Comparison of ENCODE assay signal across 9 mouse cellular contexts in the genomic region with DNA sequence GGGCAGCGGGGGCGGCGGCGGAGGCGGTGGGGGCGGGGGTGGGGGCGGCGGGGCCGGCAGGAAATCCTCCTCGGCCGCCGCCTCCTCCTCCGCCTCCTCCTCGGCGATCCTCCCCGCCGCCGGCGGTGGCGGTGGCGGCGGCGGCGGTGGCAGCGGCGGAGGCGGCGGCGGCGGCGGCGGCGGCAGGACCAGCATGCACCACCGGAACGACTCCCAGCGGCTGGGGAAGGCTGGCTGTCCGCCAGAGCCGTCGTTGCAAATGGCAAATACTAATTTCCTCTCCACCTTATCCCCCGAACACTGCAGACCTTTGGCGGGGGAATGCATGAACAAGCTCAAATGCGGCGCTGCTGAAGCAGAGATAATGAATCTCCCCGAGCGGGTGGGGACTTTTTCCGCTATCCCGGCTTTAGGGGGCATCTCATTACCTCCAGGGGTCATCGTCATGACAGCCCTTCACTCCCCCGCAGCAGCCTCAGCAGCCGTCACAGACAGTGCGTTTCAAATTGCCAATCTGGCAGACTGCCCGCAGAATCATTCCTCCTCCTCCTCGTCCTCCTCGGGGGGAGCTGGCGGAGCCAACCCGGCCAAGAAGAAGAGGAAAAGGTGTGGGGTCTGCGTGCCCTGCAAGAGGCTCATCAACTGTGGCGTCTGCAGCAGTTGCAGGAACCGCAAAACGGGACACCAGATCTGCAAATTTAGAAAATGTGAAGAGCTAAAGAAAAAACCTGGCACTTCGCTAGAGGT. TPM values are rescaled to one million over a fixed set of nuclear protein-coding genes. Genes with fewer than 3 reads are reported as not detected.
DNase-seq lines count a peak whose midpoint lies in the region; ATAC-seq lines count a peak whose summit lies in the region.
"Had no signal": no experiment of that assay in that cellular context is flagged by ENCODE, and none has a peak within 500 bp of the region (broad histone marks: within the 10 kb centered on the region; RNA-seq: fewer than 3 reads in every experiment).

No protein-coding gene starts in this region.

- DNase-seq in adrenal gland, postnatal 10 days: peak; percentile 83
- peak; percentile 80 for DNase-seq in embryo, embryonic 10 days (ENCODE audit: low spot score)
- DNase-seq in gastrocnemius, postnatal 36 days: peak; percentile 33 to 34
- peak; percentile 83 for DNase-seq in intestine, embryonic 14.5 days (ENCODE audit: low spot score)
- DNase-seq in left cerebral cortex, postnatal 10 days (ENCODE audit: extremely low spot score in 1 of 2, low spot score in 2 of 2): peak; percentile 70 to 88
- DNase-seq in right cerebral cortex, postnatal 36 days (ENCODE audit: low spot score in 2 of 2): peak; percentile 44 to 69
- no peak for DNase-seq in adipocyte (ENCODE audit: low spot score)

- intact Hi-C loops in gastrocnemius, postnatal 36 days (cut with DNase I): no loop called here
- intact Hi-C loops in left cerebral cortex, postnatal 10 days (cut with DNase I): loop anchor here (5.0 to 10.0 kb wide), 3 partner anchors 275 to 695 kb away; a partner anchor contains a TSS

- H3K4me2 ChIP-seq in intestine, embryonic 14.5 days (ENCODE audit: low read length): peak overlapping the region; percentile 77

- H3K9ac ChIP-seq in intestine, embryonic 14.5 days (ENCODE audit: low read length): peak overlapping the region; percentile 81

- no peaks in the 10 kb centered on the region for H3K27me3 ChIP-seq in intestine, embryonic 14.5 days (replicated peaks; ENCODE audit: control insufficient read depth, insufficient read depth, low read length)

- H3K4me3 ChIP-seq in intestine, embryonic 14.5 days (ENCODE audit: low read depth, low read length): peak overlapping the region; percentile 72

- peak overlapping the region; percentile 90 for H3K27ac ChIP-seq in intestine, embryonic 14.5 days (ENCODE audit: low read depth)
- H3K27ac ChIP-seq: macrophage had no signal

- no peaks in the 10 kb centered on the region for H3K36me3 ChIP-seq in intestine, embryonic 14.5 days (ENCODE audit: control insufficient read depth, insufficient read depth, low read length)

- no peaks in the 10 kb centered on the region for H3K9me3 ChIP-seq in intestine, embryonic 14.5 days (ENCODE audit: control insufficient read depth, low read length)

- peaks cover 19% of the 10 kb centered on the region for H3K4me1 ChIP-seq in intestine, embryonic 14.5 days (replicated peaks; ENCODE audit: control insufficient read depth, insufficient read depth, low read length)

- WGBS in intestine, embryonic 14.5 days: under 1% methylated on average over 37 of the region's 61 CpGs

- peak; percentile 16 for ATAC-seq in intestine, embryonic 14.5 days (replicated peaks; ENCODE audit: low FRiP score, low TSS enrichment, low read depth)
- peak; percentile 24 for ATAC-seq in megakaryocyte progenitor cell, adult 5-6 weeks (replicated peaks; ENCODE audit: poor library complexity)

RNA-seq across cellular contexts. Expression of a gene that starts 3.9 kb away (rescaled TPM):
- 1 to 10 TPM; 4.6 to 8.5 TPM for total RNA-seq in adrenal gland, postnatal 10 days (2021)
- under 1 TPM; 0.49 to 0.59 TPM for total RNA-seq in gastrocnemius, postnatal 36 days (2021)
- polyA plus RNA-seq in intestine, embryonic 14.5 days (2014; fragmentation: Nextera tagmentation; extraction: Ambion mirVana): 3.7 and 4.3 TPM in 2 replicates
- 10 to 100 TPM; 34.5 to 37.7 TPM for total RNA-seq in left cerebral cortex, postnatal 10 days (2021)
- total RNA-seq in megakaryocyte progenitor cell, adult 5-6 weeks (2015): not detected in 2 replicates
- not detected in 2 replicates for total RNA-seq in megakaryocyte progenitor cell, adult 5-6 weeks (2017)
- polyA plus RNA-seq: macrophage had no signal
